Mouse (Mus musculus) activated CD4-positive, CD25-positive, alpha-beta regulatory T cell (primary cell): ENCODE measurements around the gene Tnfsf4. TPM values are rescaled to one million over a fixed set of nuclear protein-coding genes. Genes with fewer than 3 reads are reported as not detected.

Source experiments
- polyA plus RNA-seq, 2 experiments: library from polyadenylated mRNA; unstranded; fragments of 100-300 nt; shearing (Covaris generic); gene quantifications; one replicate each; pipeline ENCODE4 v1.2.1; 2017

The Tnfsf4 gene
- 1 to 10 TPM in 1 of 2 experiments, under 1 TPM in 1; 0.66 to 1.7 TPM for polyA plus RNA-seq

GRCm38 (mm10) chr1:161394931-161395459 lies at the start of gene Tnfsf4:
TSS of gene Tnfsf4 (plus strand) at chr1:161395409.

Other genes with a start within 250 kb of the Tnfsf4 start
- gene Tex50, start 236.1 kb upstream of the Tnfsf4 start, polyA plus RNA-seq, result not detected
- gene Prdx6, start 144.2 kb upstream of the Tnfsf4 start, polyA plus RNA-seq, result 100 to 1,000 TPM; 227 to 250 TPM
- not detected for gene Tnfsf18, start 99.2 kb downstream of the Tnfsf4 start, polyA plus RNA-seq